Mouse (Mus musculus) right cerebral cortex, postnatal 36 days (tissue): ENCODE data around the gene Defb29.

Source experiments
- DNase-seq, 2 experiments: peaks; one replicate each; pipeline ENCODE4 v3.0.0; 2022; ENCODE audit warnings: low spot score in 2 of 2, mixed read lengths in 1 of 2

The Defb29 gene

GRCm38 (mm10) chr2:152539944-152540710 is at the start of gene Defb29:
Gene Defb29 (minus strand): TSS chr2:152540098.
- DNase-seq: no peak

GRCm38 (mm10) chr2:152589021-152589420 is 49.1 kb upstream of the Defb29 start:
- no peak for DNase-seq

DNA sequence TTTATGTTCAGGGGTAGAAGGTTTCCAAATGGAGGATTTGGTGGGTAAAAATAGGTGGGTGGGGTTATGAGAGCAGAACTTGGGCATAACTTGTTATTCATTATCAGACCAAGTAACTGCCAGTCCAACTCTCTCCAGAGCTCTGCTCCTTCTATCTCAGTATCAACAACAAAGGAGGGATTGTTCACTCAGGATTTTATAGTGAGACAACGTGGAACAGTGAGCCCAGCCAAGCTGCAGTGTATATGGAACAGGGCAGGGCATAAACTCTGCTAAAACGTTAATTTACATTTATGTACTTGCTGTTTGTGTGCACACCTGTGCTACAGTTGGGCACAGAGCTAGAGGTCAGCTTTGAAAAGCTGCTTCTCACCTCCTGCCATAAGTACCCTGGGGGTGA is 48.6 kb upstream of the Defb29 start:
- no peak for DNase-seq

- no peak for DNase-seq
These were observed 47.1 kb upstream of the Defb29 start for GRCm38 (mm10) chr2:152586926-152587560.

- DNase-seq: no peak
These were observed 40.7 kb upstream of the Defb29 start for GRCm38 (mm10) chr2:152580612-152581011.

GRCm38 (mm10) chr2:152580107-152580506 is 40.2 kb upstream of the Defb29 start, which contains the start of gene Defb19:
Gene Defb19 (minus strand): TSS chr2:152580312.
- DNase-seq: no peak

- no peak for DNase-seq
These were observed 33.6 kb upstream of the Defb29 start for GRCm38 (mm10) chr2:152573484-152573883.

DNA sequence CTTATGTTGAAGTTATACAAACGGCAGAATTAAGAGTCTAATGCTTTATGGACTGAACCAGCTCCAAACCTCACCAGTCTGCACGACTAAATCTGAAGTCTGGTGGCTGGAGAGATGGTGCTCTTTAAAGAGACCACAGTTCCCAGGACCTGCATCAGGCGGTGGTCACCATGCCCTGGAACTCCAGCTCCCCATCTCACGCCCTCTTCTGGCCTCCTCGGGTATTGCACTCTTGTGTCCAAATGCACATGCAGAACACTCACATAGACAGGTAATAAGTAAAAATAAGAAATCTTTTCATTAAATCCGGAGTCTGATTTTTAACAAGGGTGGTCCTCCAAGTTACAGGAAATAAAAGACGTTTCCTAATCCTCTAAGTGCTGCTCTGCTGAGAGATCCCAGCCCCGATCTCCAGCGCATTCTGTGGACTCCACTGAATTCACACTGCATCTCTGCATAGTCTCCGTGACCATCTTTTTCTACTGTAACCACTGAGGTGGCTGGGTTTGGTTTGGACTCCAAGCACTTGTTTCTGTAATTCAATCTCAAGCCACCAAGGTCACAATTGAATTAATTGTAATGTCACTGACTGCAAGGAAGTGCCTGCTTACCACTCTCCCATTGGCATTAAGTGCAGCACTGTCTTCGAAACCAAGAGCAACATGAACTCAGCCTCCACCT is 32.4 kb upstream of the Defb29 start, which contains the start of gene Defb21:
Gene Defb21 (plus strand): TSS at position 631 of the 681 bp plus-strand sequence.
- no peak for DNase-seq

DNA sequence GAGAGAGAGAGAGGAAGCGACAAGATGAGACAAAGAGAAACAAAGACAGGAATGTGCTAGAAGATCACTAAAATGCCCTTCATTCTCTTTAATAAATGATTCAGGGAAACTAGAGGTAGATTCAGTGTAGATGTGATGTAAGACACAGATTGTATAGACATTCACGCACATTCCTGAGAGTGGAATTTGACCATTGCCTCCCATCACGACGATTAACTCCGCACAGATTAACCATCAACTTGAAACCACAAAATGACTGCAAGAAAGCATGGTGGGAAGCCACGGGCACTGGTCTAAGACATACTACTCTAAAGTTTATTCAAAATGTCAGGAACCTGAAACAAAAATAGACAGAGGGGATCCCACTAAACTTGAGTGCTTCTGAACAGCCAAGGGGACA is 30.4 kb upstream of the Defb29 start:
- no peak for DNase-seq

DNA sequence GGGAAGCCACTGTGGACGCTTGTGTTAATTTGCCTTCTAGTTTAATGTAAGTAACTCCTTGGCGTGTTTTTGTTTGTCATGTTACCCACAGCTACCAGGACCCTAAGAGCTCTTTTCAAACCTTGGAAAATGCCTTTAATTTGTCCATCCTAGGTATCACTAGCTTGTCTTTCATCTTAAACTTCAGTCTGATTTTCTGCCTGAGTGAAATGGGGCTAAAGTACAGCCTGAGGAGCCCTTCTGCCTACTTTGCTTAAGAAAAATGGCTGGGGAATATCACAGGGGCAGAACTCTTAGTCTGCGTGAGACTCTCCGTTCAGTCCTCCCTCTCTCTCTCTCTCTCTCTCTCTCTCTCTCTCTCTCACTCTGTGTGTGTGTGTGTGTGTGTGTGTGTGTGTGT is 30.0 kb upstream of the Defb29 start:
- no peak for DNase-seq

DNA sequence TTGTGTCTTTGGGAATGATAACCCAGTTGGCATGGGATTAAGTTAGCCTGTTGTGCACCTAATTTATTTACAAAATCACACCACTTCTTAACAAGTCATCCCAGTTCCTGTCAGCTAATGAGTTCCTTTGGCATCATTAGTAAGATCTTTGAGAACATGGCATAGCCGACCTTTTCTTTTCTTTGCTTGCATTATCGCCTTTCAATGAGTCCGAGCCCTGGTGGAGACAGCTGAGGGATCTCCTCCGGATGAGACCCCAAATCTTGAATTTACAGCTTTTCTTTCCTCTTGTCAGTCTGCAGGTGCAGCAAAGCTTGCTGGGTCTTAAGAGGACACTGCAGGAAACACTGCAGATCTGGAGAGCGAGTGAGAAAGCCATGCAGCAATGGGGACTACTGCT is 29.1 kb upstream of the Defb29 start, which contains the start of gene Gm17416:
Gene Gm17416 (plus strand): TSS at position 301 of the 400 bp plus-strand sequence.
- DNase-seq: no peak

GRCm38 (mm10) chr2:152556655-152557054 is 16.8 kb upstream of the Defb29 start:
- DNase-seq: no peak

- peak; percentile 34 to 52 for DNase-seq
These were observed 14.0 kb upstream of the Defb29 start for GRCm38 (mm10) chr2:152553774-152554423.

GRCm38 (mm10) chr2:152548124-152548523 is 8.2 kb upstream of the Defb29 start:
- no peak for DNase-seq

GRCm38 (mm10) chr2:152544691-152545090 is 4.8 kb upstream of the Defb29 start:
- peak; percentile 43 to 50 for DNase-seq

DNA sequence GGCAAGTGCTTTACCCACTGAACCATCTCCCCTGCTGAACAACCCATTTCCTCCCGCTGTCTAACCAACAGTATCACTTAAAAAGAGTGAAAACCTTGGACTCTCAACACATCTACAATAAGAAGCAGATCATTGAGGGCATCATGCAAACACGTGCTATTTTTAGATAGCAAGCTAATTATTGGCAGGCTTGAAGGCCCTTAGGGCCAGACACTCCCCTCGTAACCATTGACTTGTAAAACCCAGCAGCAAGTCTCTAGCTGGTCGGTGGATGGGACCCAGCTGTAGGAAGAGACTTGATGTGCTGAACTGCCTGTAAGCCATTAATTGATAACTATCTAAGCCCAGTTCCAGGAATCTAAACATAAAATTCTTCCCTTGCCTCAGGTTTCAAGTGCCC is 3.6 kb upstream of the Defb29 start:
- no peak for DNase-seq

DNA sequence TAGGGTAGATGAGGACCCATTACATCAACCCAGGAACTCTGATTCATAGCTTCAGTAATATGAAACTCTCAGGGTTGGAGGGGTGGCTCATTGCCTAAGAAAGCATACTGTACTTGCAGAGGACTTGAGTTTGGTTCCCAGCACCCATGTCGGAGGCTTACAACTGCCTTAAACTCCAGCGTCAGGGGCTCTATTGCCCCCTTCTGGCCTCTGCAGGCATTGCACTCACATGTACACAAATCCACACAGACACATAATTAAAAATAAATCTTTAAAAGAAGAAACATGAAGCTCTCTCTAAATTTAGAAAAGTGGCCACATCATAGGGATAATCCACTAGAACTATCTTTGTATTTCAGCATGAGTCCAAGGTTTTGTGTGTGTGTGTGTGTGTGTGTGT is 3.0 kb upstream of the Defb29 start:
- DNase-seq: no peak

DNA sequence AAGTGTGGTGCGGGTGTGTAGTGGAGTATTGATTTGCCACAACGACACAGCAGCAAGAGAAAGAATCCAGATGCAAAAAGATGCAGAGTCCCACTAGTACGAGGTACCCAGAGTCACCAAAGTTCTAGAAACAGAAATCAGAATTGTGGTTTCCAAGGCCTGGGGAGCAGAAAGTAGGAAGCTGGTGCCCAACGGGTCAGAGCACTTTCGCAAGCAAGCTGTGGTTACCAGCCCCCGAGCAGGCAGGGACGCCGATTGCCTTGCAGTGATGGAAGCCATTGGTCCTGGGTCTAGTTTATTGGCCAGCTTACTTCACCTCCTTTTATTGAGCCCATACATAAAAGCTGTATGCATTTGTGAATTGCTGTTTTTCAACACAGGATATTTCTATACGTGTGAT is 2.1 kb upstream of the Defb29 start:
- DNase-seq: no peak

DNA sequence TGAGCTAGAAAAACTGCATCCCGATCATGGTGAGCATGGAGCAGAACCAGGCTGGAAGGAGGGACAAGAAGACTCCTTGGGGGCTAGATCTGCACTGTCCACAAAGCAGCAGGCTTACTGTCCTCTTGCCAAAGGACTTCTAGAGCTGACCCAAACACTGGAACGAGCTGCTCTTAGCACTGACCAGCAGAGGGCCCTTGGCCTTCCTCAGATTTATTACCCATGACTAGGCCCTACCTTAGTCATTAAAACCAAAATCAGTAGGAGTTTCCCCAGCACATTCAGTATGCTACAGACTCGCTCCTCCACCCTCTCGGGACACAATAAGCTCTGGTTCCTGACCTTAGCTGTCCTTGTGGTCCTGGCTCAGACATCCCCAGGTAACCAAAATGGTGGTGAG is 21.9 kb downstream of the Defb29 start, which contains the start of gene Defb28:
Gene Defb28 (plus strand): TSS at position 275 of the 400 bp plus-strand sequence.
- no peak for DNase-seq

DNA sequence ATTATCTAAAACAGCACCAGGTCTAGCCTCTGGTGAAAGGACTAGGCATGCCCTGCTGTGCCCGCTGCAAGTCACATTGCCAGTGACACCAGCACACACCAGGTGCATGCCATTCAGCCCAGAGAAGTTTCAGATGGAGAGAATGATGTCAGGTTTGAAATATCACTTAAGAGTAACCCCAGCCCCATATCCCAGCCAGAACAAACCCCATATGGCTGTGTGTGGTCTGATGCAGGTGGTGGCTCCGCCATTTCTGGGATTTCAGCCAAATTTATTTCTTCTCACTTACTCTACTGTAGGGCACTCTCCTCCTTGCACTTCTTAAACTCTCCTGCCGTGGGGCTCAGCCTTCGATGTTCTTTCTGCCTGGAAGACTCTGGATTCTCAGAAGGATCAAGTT is 23.8 kb downstream of the Defb29 start:
- DNase-seq: no peak

- no peak for DNase-seq
These were observed 28.3 kb downstream of the Defb29 start, which contains the start of gene Defb26 for GRCm38 (mm10) chr2:152511592-152511991. Gene Defb26 (minus strand): TSS chr2:152511692.

GRCm38 (mm10) chr2:152503950-152504349 is 35.9 kb downstream of the Defb29 start:
- DNase-seq: no peak
